Mouse (Mus musculus) bone marrow, adult 2 months (tissue): Measurements from ENCODE around the gene Pspn. TPM values are rescaled to one million over a fixed set of nuclear protein-coding genes. Genes with fewer than 3 reads are reported as not detected.
A peak's percentile ranks its signal among the peaks of the same experiment; 100 is the strongest.

Experiments
- H3K27ac ChIP-seq: fragments of 200-500 bp; 2 replicates; pipeline ENCODE4 v1.5.1; 2012; ENCODE audit warnings: low read depth, mild to moderate bottlenecking, control low read depth, inconsistent platforms, low read length; ENCODE audit not compliant: control insufficient read depth, poor library complexity, insufficient read depth
- H3K4me1 ChIP-seq: fragments of 200-500 bp; 2 replicates; pipeline ENCODE4 v1.6.1; 2011; ENCODE audit warnings: low read length; ENCODE audit not compliant: control insufficient read depth, insufficient read depth
- H3K4me3 ChIP-seq: fragments of 200-500 bp; replicated peaks from 2 replicates; pipeline ENCODE3; 2011; ENCODE audit warnings: mild to moderate bottlenecking, low read depth, low read length, control low read depth; ENCODE audit not compliant: control insufficient read depth
- CTCF ChIP-seq: fragments of 200-500 bp; IDR thresholded peaks from 2 replicates; pipeline ENCODE4 v1.5.1; 2011; ENCODE audit warnings: low read length, control low read depth; ENCODE audit not compliant: control insufficient read depth, insufficient read depth
- POLR2A ChIP-seq: fragments of 200-500 bp; IDR thresholded peaks from 2 replicates; pipeline ENCODE4 v1.6.1; 2011; ENCODE audit warnings: low read depth, mild to moderate bottlenecking, control low read depth, low read length, borderline replicate concordance; ENCODE audit not compliant: control insufficient read depth
- WGBS: fragments of 180-500 bp; shearing (Covaris S2); methylation state at CpG from one replicate; pipeline ENCODE4 v1.1.7; 2018; 5-methylcytosine and 5-hydroxymethylcytosine counted together
- polyA plus RNA-seq: library from polyadenylated mRNA; stranded (reverse); fragments of >200 nt; gene quantifications from 2 replicates; pipeline ENCODE4 v1.2.4, GENCODE M21; 2011; ENCODE audit warnings: low replicate concordance; ENCODE audit not compliant: missing spikeins, insufficient read depth, insufficient read length

Pspn gene
- polyA plus RNA-seq, 1 experiment: not detected

- H3K27ac ChIP-seq: peak overlapping the region; percentile 62
- TF ChIP-seq POLR2A (no peak), CTCF (no peak)
- no peaks in the 10 kb centered on the region; the same call in 1 of the 2 replicates for H3K4me1 ChIP-seq
- peak overlapping the region; percentile 72 for H3K4me3 ChIP-seq
- under 1% methylated on average over 25 of the region's 25 CpGs for WGBS
Observed at GRCm38 (mm10) chr17:56989467-56990114, 10.2 kb downstream of the Pspn start.

GRCm38 (mm10) chr17:56988921-56989430, 10.8 kb downstream of the Pspn start:
- Histone ChIP-seq H3K4me3 (no peak overlapping the region), H3K4me1 (no peaks in the 10 kb centered on the region; the same call in 1 of the 2 replicates), H3K27ac (no peak overlapping the region)
- TF ChIP-seq CTCF (no peak), POLR2A (no peak)
- 52% methylated on average over 7 of the region's 7 CpGs for WGBS

GRCm38 (mm10) chr17:56988441-56988840, 11.4 kb downstream of the Pspn start:
- Histone ChIP-seq H3K4me3 (no peak overlapping the region), H3K27ac (no peak overlapping the region), H3K4me1 (no peaks in the 10 kb centered on the region; the same call in 1 of the 2 replicates)
- 55% methylated on average over 7 of the region's 7 CpGs for WGBS
- TF ChIP-seq CTCF: no peak

GRCm38 (mm10) chr17:56986105-56986805, 13.6 kb downstream of the Pspn start:
- no peak overlapping the region for H3K27ac ChIP-seq
- no peaks in the 10 kb centered on the region; the same call in 1 of the 2 replicates for H3K4me1 ChIP-seq
- TF ChIP-seq POLR2A (no peak), CTCF (no peak)
- 62% methylated on average over 3 of the region's 3 CpGs for WGBS
- no peak overlapping the region for H3K4me3 ChIP-seq

- WGBS: 78% methylated on average over 3 of the region's 3 CpGs
- Histone ChIP-seq H3K4me3 (no peak overlapping the region), H3K27ac (no peak overlapping the region), H3K4me1 (no peaks in the 10 kb centered on the region; the same call in 1 of the 2 replicates)
- TF ChIP-seq CTCF (no peak), POLR2A (no peak)
Observed at GRCm38 (mm10) chr17:56985656-56986055, 14.2 kb downstream of the Pspn start.

GRCm38 (mm10) chr17:56984886-56985285, 14.9 kb downstream of the Pspn start:
- H3K27ac ChIP-seq: no peak overlapping the region
- no peak overlapping the region for H3K4me3 ChIP-seq
- H3K4me1 ChIP-seq: no peaks in the 10 kb centered on the region; the same call in 1 of the 2 replicates
- no peak for TF ChIP-seq CTCF
- TF ChIP-seq POLR2A: no peak
- WGBS: 59% methylated on average over 9 of the region's 9 CpGs

GRCm38 (mm10) chr17:56982013-56982412, 17.8 kb downstream of the Pspn start, which contains the start of gene Acer1:
Acer1 (minus strand) TSS chr17:56982126.
- no peak within 1 kb of the TSS for H3K27ac ChIP-seq
- no peak for TF ChIP-seq CTCF
- no peak for TF ChIP-seq POLR2A
- H3K4me1 ChIP-seq: no peaks in the 10 kb centered on the region
- H3K4me3 ChIP-seq: no peak within 1 kb of the TSS
- 80% methylated on average over 5 of the region's 5 CpGs for WGBS

- no peak overlapping the region for H3K27ac ChIP-seq
- no peak for TF ChIP-seq CTCF
- TF ChIP-seq POLR2A: no peak
- no peak overlapping the region for H3K4me3 ChIP-seq
- 77% methylated on average over 7 of the region's 7 CpGs for WGBS
- no peaks in the 10 kb centered on the region for H3K4me1 ChIP-seq
Observed at GRCm38 (mm10) chr17:56981049-56981448, 18.8 kb downstream of the Pspn start.

- Histone ChIP-seq H3K4me3 (no peak overlapping the region), H3K27ac (no peak overlapping the region), H3K4me1 (no peaks in the 10 kb centered on the region)
- 27% methylated on average over 6 of the region's 8 CpGs for WGBS
- no peak for TF ChIP-seq POLR2A
- TF ChIP-seq CTCF: no peak
Observed at GRCm38 (mm10) chr17:56979524-56979923, 20.3 kb downstream of the Pspn start.
